Mouse (Mus musculus): Measurements from ENCODE around the gene Crybb1. TPM values are rescaled to one million over a fixed set of nuclear protein-coding genes. Genes with fewer than 3 reads are reported as not detected.

The Crybb1 gene
- polyA plus RNA-seq, 1 experiment = 0.46 TPM

GRCm38 (mm10) chr5:112272934-112273333, 17.3 kb downstream of the Crybb1 start:
- H3K27ac ChIP-seq (ENCODE audit: insufficient read depth, low read length) = peak overlapping the region; percentile 94
- no peak overlapping the region for H3K4me3 ChIP-seq (ENCODE audit: extremely low read depth, insufficient read depth, insufficient read length)
- H3K27me3 ChIP-seq (ENCODE audit: control insufficient read depth, insufficient read depth, low read length) = no peaks in the 10 kb centered on the region
- H3K4me1 ChIP-seq (ENCODE audit: control insufficient read depth, insufficient read depth, insufficient read length) = peaks cover 48% of the 10 kb centered on the region
- TF ChIP-seq POLR2A (IDR thresholded peaks at IDR 0.05; ENCODE audit: low read depth, low read length) (no peak), CTCF (IDR thresholded peaks at IDR 0.05; ENCODE audit: extremely low read depth, insufficient read depth, insufficient read length, insufficient replicate concordance) (no peak)
- DNase-seq (ENCODE audit: low read depth in 1 of 2, low spot score in 2 of 2) = peak in 1 of 2 experiments; percentile 66
- WGBS = 29% methylated on average over 2 of the region's 2 CpGs
- no peaks in the 10 kb centered on the region for H3K36me3 ChIP-seq (ENCODE audit: control insufficient read depth, insufficient read depth, low read length)

GRCm38 (mm10) chr5:112273746-112274463, 18.3 kb downstream of the Crybb1 start:
- no peaks in the 10 kb centered on the region for H3K36me3 ChIP-seq (ENCODE audit: control insufficient read depth, insufficient read depth, low read length)
- 36% methylated on average over 2 of the region's 2 CpGs for WGBS
- H3K27ac ChIP-seq (ENCODE audit: insufficient read depth, low read length) = peak overlapping the region; percentile 77
- peak in 1 of 2 experiments; percentile 88 for DNase-seq (ENCODE audit: low read depth in 1 of 2, low spot score in 2 of 2)
- H3K4me1 ChIP-seq (ENCODE audit: control insufficient read depth, insufficient read depth, insufficient read length) = peaks cover 54% of the 10 kb centered on the region
- no peaks in the 10 kb centered on the region for H3K27me3 ChIP-seq (ENCODE audit: control insufficient read depth, insufficient read depth, low read length)
- TF ChIP-seq CTCF (IDR thresholded peaks at IDR 0.05; ENCODE audit: extremely low read depth, insufficient read depth, insufficient read length, insufficient replicate concordance) (no peak), POLR2A (IDR thresholded peaks at IDR 0.05; ENCODE audit: low read depth, low read length) (no peak)
- H3K4me3 ChIP-seq (ENCODE audit: extremely low read depth, insufficient read depth, insufficient read length) = no peak overlapping the region

GRCm38 (mm10) chr5:112275021-112275804, 19.6 kb downstream of the Crybb1 start:
- no peak for TF ChIP-seq CTCF (IDR thresholded peaks at IDR 0.05; ENCODE audit: extremely low read depth, insufficient read depth, insufficient read length, insufficient replicate concordance)
- no peak for TF ChIP-seq POLR2A (IDR thresholded peaks at IDR 0.05; ENCODE audit: low read depth, low read length)
- Histone ChIP-seq H3K27ac (ENCODE audit: insufficient read depth, low read length) (peak overlapping the region; percentile 77), H3K4me3 (ENCODE audit: extremely low read depth, insufficient read depth, insufficient read length) (no peak overlapping the region), H3K36me3 (ENCODE audit: control insufficient read depth, insufficient read depth, low read length) (no peaks in the 10 kb centered on the region), H3K27me3 (ENCODE audit: control insufficient read depth, insufficient read depth, low read length) (no peaks in the 10 kb centered on the region), H3K4me1 (ENCODE audit: control insufficient read depth, insufficient read depth, insufficient read length) (peaks cover 63% of the 10 kb centered on the region)
- no peak for DNase-seq (ENCODE audit: low read depth in 1 of 2, low spot score in 2 of 2)
- 16% methylated on average over 4 of the region's 4 CpGs for WGBS

- no peaks in the 10 kb centered on the region for H3K36me3 ChIP-seq (ENCODE audit: control insufficient read depth, insufficient read depth, low read length)
- H3K27me3 ChIP-seq (ENCODE audit: control insufficient read depth, insufficient read depth, low read length) = no peaks in the 10 kb centered on the region
- TF ChIP-seq CTCF (IDR thresholded peaks at IDR 0.05; ENCODE audit: extremely low read depth, insufficient read depth, insufficient read length, insufficient replicate concordance) (no peak), POLR2A (IDR thresholded peaks at IDR 0.05; ENCODE audit: low read depth, low read length) (peak; percentile 93)
- H3K4me3 ChIP-seq (ENCODE audit: extremely low read depth, insufficient read depth, insufficient read length) = peak within 1 kb of the TSS; percentile 80
- peak; percentile 98 to 100 for DNase-seq (ENCODE audit: low read depth in 1 of 2, low spot score in 2 of 2)
- H3K27ac ChIP-seq (ENCODE audit: insufficient read depth, low read length) = peak within 1 kb of the TSS; percentile 92
- peaks cover 57% of the 10 kb centered on the region for H3K4me1 ChIP-seq (ENCODE audit: control insufficient read depth, insufficient read depth, insufficient read length)
- WGBS = under 1% methylated on average over 62 of the region's 62 CpGs
These were observed 20.8 kb downstream of the Crybb1 start, which contains the start of gene Tpst2 for GRCm38 (mm10) chr5:112276267-112276873. TSS of gene Tpst2 (plus strand) at chr5:112276691.

- peaks cover 55% of the 10 kb centered on the region for H3K4me1 ChIP-seq (ENCODE audit: control insufficient read depth, insufficient read depth, insufficient read length)
- TF ChIP-seq CTCF (IDR thresholded peaks at IDR 0.05; ENCODE audit: extremely low read depth, insufficient read depth, insufficient read length, insufficient replicate concordance) (no peak), POLR2A (IDR thresholded peaks at IDR 0.05; ENCODE audit: low read depth, low read length) (no peak)
- peak overlapping the region; percentile 80 for H3K4me3 ChIP-seq (ENCODE audit: extremely low read depth, insufficient read depth, insufficient read length)
- no peaks in the 10 kb centered on the region for H3K27me3 ChIP-seq (ENCODE audit: control insufficient read depth, insufficient read depth, low read length)
- H3K27ac ChIP-seq (ENCODE audit: insufficient read depth, low read length) = peak overlapping the region; percentile 92
- DNase-seq (ENCODE audit: low read depth in 1 of 2, low spot score in 2 of 2) = no peak
- under 1% methylated on average over 24 of the region's 24 CpGs for WGBS
- no peaks in the 10 kb centered on the region for H3K36me3 ChIP-seq (ENCODE audit: control insufficient read depth, insufficient read depth, low read length)
These were observed 21.3 kb downstream of the Crybb1 start for GRCm38 (mm10) chr5:112276907-112277348.

- Histone ChIP-seq H3K4me1 (ENCODE audit: control insufficient read depth, insufficient read depth, insufficient read length) (peaks cover 54% of the 10 kb centered on the region), H3K4me3 (ENCODE audit: extremely low read depth, insufficient read depth, insufficient read length) (peak overlapping the region; percentile 45), H3K27ac (ENCODE audit: insufficient read depth, low read length) (peak overlapping the region; percentile 44), H3K27me3 (ENCODE audit: control insufficient read depth, insufficient read depth, low read length) (no peaks in the 10 kb centered on the region), H3K36me3 (ENCODE audit: control insufficient read depth, insufficient read depth, low read length) (no peaks in the 10 kb centered on the region)
- WGBS = 51% methylated on average over 11 of the region's 11 CpGs
- TF ChIP-seq POLR2A (IDR thresholded peaks at IDR 0.05; ENCODE audit: low read depth, low read length) (no peak), CTCF (IDR thresholded peaks at IDR 0.05; ENCODE audit: extremely low read depth, insufficient read depth, insufficient read length, insufficient replicate concordance) (no peak)
- DNase-seq (ENCODE audit: low read depth in 1 of 2, low spot score in 2 of 2) = no peak
These were observed 22.4 kb downstream of the Crybb1 start for GRCm38 (mm10) chr5:112277906-112278470.
